Mouse (Mus musculus) stomach, postnatal 0 days (tissue): Measurements from ENCODE around the gene Olfr374. TPM values are rescaled to one million over a fixed set of nuclear protein-coding genes. Genes with fewer than 3 reads are reported as not detected.
"Not testable (repeated sequence)": the region's sequence is repeated elsewhere in the genome, so short reads cannot be mapped to it uniquely, and the experiment has no call there.

Source experiments
- ATAC-seq: fragments of 200-750 bp; cut with Nextera tagmentation; 2 replicates; pipeline ENCODE4 v1.8.0; 2017; ENCODE audit not compliant: low FRiP score, low TSS enrichment
- DNase-seq: peaks from one replicate; pipeline ENCODE4 v3.0.0-alpha.2; 2016; ENCODE audit warnings: low spot score
- H3K27ac ChIP-seq: fragments of 300-500 bp; sonication (generic); replicated peaks from 2 replicates; pipeline ENCODE4 v1.5.1; 2014; ENCODE audit warnings: mild to moderate bottlenecking, control low read depth
- H3K27me3 ChIP-seq: fragments of 300-500 bp; sonication (generic); 2 replicates; pipeline ENCODE4 v1.6.1; 2014; ENCODE audit warnings: low read length; ENCODE audit not compliant: control insufficient read depth, insufficient read depth
- H3K36me3 ChIP-seq: fragments of 300-500 bp; sonication (generic); 2 replicates; pipeline ENCODE4 v1.6.1; 2014; ENCODE audit warnings: low read length, mixed read lengths; ENCODE audit not compliant: control insufficient read depth, insufficient read depth
- H3K4me1 ChIP-seq: fragments of 300-500 bp; sonication (generic); replicated peaks from 2 replicates; pipeline ENCODE4 v1.6.1; 2014; ENCODE audit warnings: antibody characterized with exemption; ENCODE audit not compliant: control insufficient read depth, insufficient read depth
- H3K4me2 ChIP-seq: fragments of 300-500 bp; sonication (generic); replicated peaks from 2 replicates; pipeline ENCODE4 v1.6.1; 2014; ENCODE audit warnings: low read depth, mild to moderate bottlenecking, control low read depth, moderate library complexity
- H3K4me3 ChIP-seq: fragments of 300-500 bp; sonication (generic); 2 replicates; pipeline ENCODE4 v1.5.1; 2014; ENCODE audit warnings: low read depth, low read length, control low read depth
- H3K9ac ChIP-seq: fragments of 300-500 bp; sonication (generic); 2 replicates; pipeline ENCODE4 v1.6.1; 2014; ENCODE audit warnings: mild to moderate bottlenecking, low read length, control low read depth, mixed read lengths
- H3K9me3 ChIP-seq: fragments of 300-500 bp; sonication (generic); 2 replicates; pipeline ENCODE4 v1.6.1; 2016; ENCODE audit warnings: low read length; ENCODE audit not compliant: control insufficient read depth
- CTCF ChIP-seq: IDR thresholded peaks from 2 replicates; pipeline ENCODE4 v1.5.1; 2016; ENCODE audit warnings: antibody characterized with exemption, low read depth, mild to moderate bottlenecking, moderate library complexity
- EP300 ChIP-seq: optimal IDR thresholded peaks from 2 replicates; pipeline ENCODE3; 2016; ENCODE audit warnings: antibody characterized with exemption
- WGBS: fragments of 180-500 bp; shearing (Covaris S2); extraction: QIAGEN DNeasy Blood & Tissue Kit; methylation state at CpG from one replicate; pipeline ENCODE4 v1.1.7; 2014; 5-methylcytosine and 5-hydroxymethylcytosine counted together
- polyA plus RNA-seq: library from polyadenylated mRNA; unstranded; fragments of >200 nt; fragmentation: Nextera tagmentation; extraction: Ambion mirVana; gene quantifications from 2 replicates; pipeline ENCODE4 v1.2.1, GENCODE M21; 2015

The Olfr374 gene
- polyA plus RNA-seq, 1 experiment from 2014 or later: not detected

DNA sequence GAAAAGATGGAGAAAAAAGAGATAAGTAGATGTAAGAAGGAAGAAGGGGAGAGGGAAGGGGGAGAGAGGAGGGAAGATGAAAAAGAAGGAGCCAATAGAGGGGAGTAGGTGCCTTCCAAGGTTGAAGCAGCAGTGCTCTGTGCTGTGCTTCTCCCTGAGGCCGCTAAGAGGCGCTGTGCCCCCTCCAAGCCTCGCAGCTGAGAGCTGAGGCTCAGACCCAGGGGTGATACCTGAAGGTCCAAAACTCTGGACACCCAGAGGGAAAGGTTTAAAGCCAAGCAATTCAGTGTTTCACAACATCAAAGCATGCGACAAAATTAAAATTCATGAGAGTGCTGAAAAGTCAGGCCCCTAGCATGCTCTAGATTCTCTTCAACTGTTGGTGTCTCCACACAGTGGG lies 1.7 kb upstream of the Olfr374 start:
- Histone ChIP-seq H3K27ac (no peak overlapping the region), H3K27me3 (no peaks in the 10 kb centered on the region), H3K4me1 (no peaks in the 10 kb centered on the region), H3K4me2 (no peak overlapping the region), H3K9me3 (no peaks in the 10 kb centered on the region), H3K36me3 (no peaks in the 10 kb centered on the region), H3K4me3 (no peak overlapping the region), H3K9ac (no peak overlapping the region)
- 23% methylated on average over 4 of the region's 4 CpGs for WGBS
- DNase-seq (no peak), ATAC-seq (no peak)
- peak; percentile 54 for TF ChIP-seq CTCF
- no peak for TF ChIP-seq EP300

DNA sequence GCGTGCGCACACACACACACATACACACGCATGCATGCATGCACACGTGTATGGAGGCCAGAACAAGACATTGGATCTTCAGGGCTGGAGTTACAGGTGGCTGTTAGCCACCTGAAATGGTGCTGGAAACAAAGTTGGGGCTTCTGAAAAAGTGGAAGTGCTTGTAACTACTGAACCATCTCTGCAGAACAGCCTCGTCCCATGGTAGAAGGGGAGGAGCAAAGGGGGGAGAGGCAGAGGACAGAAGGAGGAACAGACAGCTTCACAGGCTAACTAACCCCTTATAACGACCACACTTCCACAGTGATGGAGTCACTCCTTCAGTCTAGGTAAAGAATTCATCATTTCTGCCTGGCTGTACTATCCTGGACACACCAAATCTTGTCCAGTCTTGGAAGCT lies 4.0 kb downstream of the Olfr374 start:
- no peaks in the 10 kb centered on the region for H3K27me3 ChIP-seq
- H3K4me2 ChIP-seq: no peak overlapping the region
- H3K9ac ChIP-seq: no peak overlapping the region
- no peaks in the 10 kb centered on the region for H3K36me3 ChIP-seq
- H3K27ac ChIP-seq: no peak overlapping the region
- H3K4me1 ChIP-seq: no peaks in the 10 kb centered on the region
- H3K4me3 ChIP-seq: no peak overlapping the region
- no peak for DNase-seq
- no peaks in the 10 kb centered on the region for H3K9me3 ChIP-seq
- TF ChIP-seq EP300 (no peak), CTCF (no peak)
- ATAC-seq: no peak
- 74% methylated on average over 6 of the region's 6 CpGs for WGBS

DNA sequence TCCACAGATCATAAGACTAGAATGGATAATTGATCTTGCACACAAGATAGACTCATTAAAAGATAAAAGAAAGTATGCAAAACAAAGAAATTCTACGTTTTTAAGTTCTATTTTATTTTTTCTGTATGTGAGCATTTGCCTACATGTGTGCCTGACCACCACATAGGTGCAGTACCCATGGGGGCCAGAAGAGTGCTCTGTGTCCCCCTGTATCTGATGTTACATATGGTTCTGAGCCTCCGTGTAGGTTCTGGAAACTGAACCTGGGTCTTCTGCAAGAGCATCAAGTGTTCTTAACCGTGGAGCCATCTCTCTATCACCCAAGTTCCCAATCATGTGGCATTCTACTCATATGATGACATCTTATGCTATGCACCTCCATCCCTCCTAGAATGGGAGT lies 5.6 kb downstream of the Olfr374 start:
- Histone ChIP-seq H3K36me3 (no peaks in the 10 kb centered on the region), H3K9ac (no peak overlapping the region), H3K4me3 (no peak overlapping the region), H3K27me3 (no peaks in the 10 kb centered on the region), H3K4me2 (no peak overlapping the region), H3K9me3 (no peaks in the 10 kb centered on the region), H3K4me1 (no peaks in the 10 kb centered on the region), H3K27ac (no peak overlapping the region)
- no peak for DNase-seq
- ATAC-seq: no peak
- 66% methylated on average over 3 of the region's 3 CpGs for WGBS
- TF ChIP-seq EP300: no peak
- peak; percentile 29 for TF ChIP-seq CTCF

DNA sequence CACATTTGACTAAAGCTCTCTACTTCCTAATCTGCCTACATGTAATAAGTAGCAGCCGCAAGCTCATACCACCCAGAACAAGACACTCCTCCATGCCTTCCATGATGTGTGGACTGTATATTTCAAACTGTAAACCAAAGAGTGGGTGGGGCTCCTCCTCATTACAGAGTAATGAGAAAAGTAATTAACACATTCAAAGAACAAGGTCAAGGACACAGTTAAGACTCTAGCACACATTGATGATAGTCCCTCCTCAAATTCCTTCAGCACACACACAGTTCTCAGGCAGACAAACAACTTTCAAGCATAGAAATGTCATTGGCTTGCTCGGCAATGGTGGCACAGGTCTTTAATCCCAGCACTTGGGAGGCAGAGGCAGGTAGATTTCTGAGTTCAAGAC lies 8.4 kb downstream of the Olfr374 start:
- Histone ChIP-seq H3K36me3 (no peaks in the 10 kb centered on the region), H3K9me3 (no peaks in the 10 kb centered on the region), H3K4me1 (no peaks in the 10 kb centered on the region), H3K27ac (no peak overlapping the region), H3K4me2 (no peak overlapping the region), H3K9ac (no peak overlapping the region), H3K4me3 (no peak overlapping the region), H3K27me3 (no peaks in the 10 kb centered on the region)
- no peak for ATAC-seq
- 91% methylated on average over 2 of the region's 2 CpGs for WGBS
- DNase-seq: no peak
- TF ChIP-seq CTCF (no peak), EP300 (no peak)

- peak; percentile 43; the same call in 1 of the 2 replicates for TF ChIP-seq CTCF
- TF ChIP-seq EP300: no peak
- H3K27me3 ChIP-seq: no peaks in the 10 kb centered on the region
- DNase-seq (no peak), ATAC-seq (no peak)
- no peaks in the 10 kb centered on the region for H3K9me3 ChIP-seq
- 44% methylated on average over 4 of the region's 4 CpGs for whole genome bisulfite sequencing
- H3K4me3 ChIP-seq: no peak overlapping the region
- H3K4me2 ChIP-seq: no peak overlapping the region
- H3K9ac ChIP-seq: no peak overlapping the region
- no peak overlapping the region for H3K27ac ChIP-seq
- H3K4me1 ChIP-seq: no peaks in the 10 kb centered on the region
- H3K36me3 ChIP-seq: no peaks in the 10 kb centered on the region
These were observed 11.8 kb downstream of the Olfr374 start for GRCm38 (mm10) chr8:72118616-72119015.

DNA sequence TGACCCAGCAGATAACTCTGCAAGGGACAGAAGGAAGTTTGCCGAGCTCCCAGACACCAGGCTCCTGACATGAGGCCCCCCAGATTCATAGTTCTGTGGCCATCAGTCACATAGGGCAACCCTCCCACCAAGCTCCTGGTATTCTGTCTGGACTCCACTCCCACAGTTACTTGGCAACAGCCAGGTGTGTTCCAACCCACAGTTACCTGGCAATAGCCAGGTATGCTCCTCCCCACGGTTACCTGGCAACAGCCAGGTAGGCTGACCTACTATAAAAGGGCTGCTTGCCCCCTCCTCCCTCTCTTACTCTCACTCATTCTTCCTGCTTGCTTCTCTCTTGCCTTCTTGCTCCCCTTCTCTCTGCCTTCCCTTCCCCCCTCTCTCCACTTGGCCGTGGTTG lies 14.6 kb downstream of the Olfr374 start:
- H3K27ac ChIP-seq, ATAC-seq, DNase-seq, H3K27me3 ChIP-seq, H3K9me3 ChIP-seq, H3K9ac ChIP-seq, H3K36me3 ChIP-seq, H3K4me1 ChIP-seq, H3K4me2 ChIP-seq, H3K4me3 ChIP-seq: not testable (repeated sequence)
- WGBS: 58% methylated on average over 3 of the region's 3 CpGs

GRCm38 (mm10) chr8:72121997-72122396 lies 15.2 kb downstream of the Olfr374 start:
- Histone ChIP-seq H3K9ac (no peak overlapping the region), H3K36me3 (no peaks in the 10 kb centered on the region), H3K27ac (no peak overlapping the region), H3K9me3 (no peaks in the 10 kb centered on the region), H3K4me2 (no peak overlapping the region), H3K4me3 (no peak overlapping the region), H3K27me3 (no peaks in the 10 kb centered on the region), H3K4me1 (no peaks in the 10 kb centered on the region)
- ATAC-seq: no peak
- DNase-seq: no peak
- no peak for TF ChIP-seq EP300
- no peak for TF ChIP-seq CTCF
- WGBS: 83% methylated on average over 1 of the region's 1 CpGs
